Mouse (Mus musculus): Measurements from ENCODE around the gene Gsdma. TPM values are rescaled to one million over a fixed set of nuclear protein-coding genes. Genes with fewer than 3 reads are reported as not detected.
"Not testable (repeated sequence)": the region's sequence is repeated elsewhere in the genome, so short reads cannot be mapped to it uniquely, and the experiment has no call there.

Gene Gsdma
- total RNA-seq, 2 experiments from 2014 or later, result not detected

DNA sequence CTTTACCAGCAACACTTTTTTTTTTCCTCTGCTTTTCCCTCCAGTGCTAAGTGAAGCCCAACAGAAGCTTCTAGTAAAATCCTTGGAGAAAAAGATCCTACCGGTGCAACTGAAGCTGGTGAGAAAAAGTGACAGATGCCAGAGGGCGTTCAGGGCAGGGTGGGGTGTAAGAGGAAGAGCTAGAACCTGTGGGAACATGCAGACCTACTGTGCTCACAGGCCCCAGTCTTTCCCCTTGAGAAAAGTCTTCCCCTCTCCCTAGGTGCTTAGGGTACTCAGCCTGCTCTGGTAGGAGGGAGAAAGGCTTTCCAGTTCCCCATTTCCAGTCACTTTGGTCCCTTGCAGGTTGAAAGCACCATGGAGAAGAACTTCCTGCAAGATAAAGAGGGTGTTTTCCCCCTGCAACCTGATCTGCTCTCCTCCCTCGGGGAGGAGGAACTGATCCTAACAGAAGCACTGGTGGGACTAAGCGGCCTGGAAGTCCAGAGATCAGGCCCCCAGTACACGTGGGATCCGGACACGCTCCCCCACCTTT lies 11.7 kb downstream of the Gsdma start:
- DNase-seq, result no peak
- intact Hi-C loops (cut with DNase I), result no loop called here

DNA sequence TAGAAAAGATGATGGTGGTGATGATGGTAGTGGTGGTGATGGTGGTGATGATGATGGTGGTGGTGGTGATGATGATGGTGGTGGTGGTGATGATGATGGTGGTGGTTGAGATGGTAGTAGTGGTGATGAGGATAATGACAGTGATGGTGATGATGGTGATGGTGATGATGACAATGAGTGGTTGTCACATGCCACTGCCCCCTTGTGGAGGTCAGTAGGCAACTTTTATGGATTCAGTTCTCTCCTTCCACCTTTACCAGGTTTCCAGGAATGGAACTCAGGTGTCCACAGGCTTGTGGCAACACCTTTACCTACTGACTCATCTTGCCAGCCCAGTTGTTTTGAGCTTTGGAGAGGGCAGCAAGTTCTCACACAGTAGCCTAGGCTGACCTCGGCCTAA lies 15.9 kb downstream of the Gsdma start:
- intact Hi-C loops (cut with DNase I), result no loop called here
- DNase-seq, result no peak

GRCm38 (mm10) chr11:98680595-98680994 lies 16.4 kb downstream of the Gsdma start:
- DNase-seq; intact Hi-C loops (cut with DNase I): not testable (repeated sequence)

GRCm38 (mm10) chr11:98681186-98681585 lies 17.0 kb downstream of the Gsdma start:
- intact Hi-C loops (cut with DNase I), result no loop called here
- DNase-seq, result no peak

DNA sequence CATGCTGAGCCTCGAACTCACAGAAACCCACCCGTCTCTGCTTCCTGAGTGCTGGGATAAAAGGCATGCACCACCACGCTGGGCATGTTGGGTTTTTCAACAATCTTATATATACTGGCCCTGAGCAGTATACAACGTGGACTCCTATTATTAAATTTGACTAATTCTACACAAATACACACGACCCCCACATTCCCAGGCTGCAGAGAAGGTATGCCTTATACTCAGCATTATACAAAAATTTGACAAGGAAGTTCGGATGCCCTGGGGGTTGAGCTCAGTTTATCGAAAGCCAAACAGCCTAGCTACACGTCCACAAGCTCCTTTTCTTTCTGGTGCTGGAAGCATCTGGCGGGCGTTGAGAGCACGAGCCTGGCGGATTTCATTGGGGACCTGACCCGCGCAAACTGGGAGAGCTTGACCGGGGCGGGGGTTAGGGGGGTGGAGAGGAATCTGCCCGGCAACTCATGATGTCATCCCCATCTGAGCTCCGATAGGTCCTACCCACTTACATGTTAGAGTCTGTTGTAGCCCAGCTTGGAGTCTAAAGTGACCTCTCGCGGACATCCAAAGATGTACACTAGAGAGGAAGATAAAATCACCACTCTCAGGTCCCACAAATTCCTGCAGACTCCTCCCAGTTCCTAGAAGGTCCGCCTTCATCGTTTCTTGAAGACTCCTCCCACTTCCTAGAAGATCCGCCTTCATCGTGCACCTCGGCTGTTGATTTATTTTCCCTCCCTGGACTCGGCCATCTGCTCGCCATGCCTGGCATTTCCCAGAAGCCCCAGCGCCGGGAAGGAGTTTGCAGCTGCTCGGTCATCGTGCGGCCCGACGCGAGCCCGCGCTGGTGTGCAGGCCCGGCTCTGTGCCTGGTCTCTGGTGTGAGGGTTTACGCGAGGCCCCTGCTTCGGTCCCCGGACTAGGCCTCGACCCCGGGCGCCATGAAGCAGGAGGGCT lies 17.9 kb downstream of the Gsdma start, which contains the start of gene Psmd3:
Gene Psmd3, plus strand, starts transcription at position 769 of the 960 bp plus-strand sequence.
- intact Hi-C loops (cut with DNase I), result no loop called here
- peak; percentile 96 for DNase-seq

DNA sequence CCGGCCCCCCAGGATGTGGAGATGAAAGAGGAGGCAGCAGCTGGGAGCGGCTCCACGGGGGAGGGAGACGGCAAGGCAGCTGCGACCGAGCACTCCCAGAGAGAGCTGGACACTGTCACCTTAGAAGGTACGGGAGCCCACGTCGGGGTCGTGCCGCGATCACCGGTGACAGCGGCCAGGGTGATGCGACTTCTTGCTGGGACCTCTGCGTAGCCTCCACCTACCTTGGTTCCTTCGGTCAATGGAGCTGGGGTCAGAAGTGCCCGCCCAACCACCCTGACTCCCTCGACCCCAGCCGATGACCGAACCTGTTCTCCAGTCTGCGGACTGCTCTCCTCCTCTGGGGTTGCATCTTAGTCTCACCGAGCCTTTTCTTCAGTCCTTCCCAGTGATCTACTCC lies 18.7 kb downstream of the Gsdma start:
- intact Hi-C loops (cut with DNase I), result no loop called here

DNA sequence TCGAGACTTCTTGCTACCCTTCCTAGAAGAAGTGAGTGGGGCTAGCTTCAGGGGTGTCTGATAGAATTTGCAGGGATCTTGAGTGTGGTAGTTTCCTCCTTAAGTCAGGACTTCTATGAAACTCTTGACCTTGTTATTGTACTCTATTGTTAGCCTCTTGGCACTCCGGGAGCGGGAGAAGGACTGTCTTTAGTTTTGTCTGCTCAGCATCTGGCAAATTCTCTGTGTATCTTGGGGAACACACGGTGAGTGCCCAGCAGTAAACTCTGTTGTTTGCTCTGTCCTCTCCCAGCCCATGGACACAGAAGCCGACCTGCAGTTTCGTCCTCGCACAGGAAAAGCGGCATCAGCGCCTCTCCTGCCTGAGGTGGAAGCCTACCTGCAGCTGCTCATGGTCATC lies 21.5 kb downstream of the Gsdma start:
- no peak for DNase-seq

More for the DNA sequence above, 18.7 kb downstream of the Gsdma start:
- DNase-seq, result no peak

GRCm38 (mm10) chr11:98686976-98687375 lies 22.8 kb downstream of the Gsdma start:
- DNase-seq, result no peak
- intact Hi-C loops (cut with DNase I), result no loop called here

More for the DNA sequence above, 21.5 kb downstream of the Gsdma start:
- intact Hi-C loops (cut with DNase I), result no loop called here

DNA sequence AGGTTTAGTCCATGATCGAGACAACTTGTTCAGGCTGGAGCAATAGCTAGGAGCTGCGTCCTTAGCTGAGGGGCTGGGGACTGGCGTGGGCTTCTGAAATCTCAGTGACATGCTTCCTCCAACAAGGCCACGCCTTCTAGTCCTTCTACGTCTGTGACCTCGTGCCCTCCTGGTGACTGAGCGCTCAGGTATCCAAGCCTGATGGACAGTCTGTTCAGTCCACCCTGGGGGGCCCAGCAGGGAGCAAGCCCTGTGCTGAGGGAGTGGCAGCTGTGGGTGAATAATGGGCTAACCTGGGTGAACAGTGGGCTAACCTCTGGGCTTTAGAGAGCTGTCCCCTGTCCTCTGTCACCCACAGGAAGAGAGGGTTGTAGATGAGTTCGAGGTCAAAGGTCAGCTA lies 23.9 kb downstream of the Gsdma start:
- no peak for DNase-seq
- intact Hi-C loops (cut with DNase I), result no loop called here

DNA sequence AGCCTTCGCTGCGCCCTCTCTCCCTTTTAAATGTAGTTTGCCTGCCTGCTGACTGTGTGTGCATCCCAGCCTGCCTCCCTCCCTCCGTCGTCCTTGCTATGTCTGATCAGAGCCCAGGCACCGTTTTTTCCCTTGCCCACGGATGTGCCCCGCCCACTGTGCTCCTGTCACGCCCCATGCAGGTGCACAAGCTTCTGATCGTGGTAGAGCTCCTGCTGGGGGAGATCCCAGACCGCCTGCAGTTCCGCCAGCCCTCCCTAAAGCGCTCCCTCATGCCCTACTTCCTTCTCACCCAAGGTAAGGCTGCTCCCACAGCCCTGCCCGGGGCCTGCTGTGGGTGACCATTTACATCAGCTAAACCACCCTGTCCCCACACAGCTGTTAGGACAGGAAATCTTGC lies 29.1 kb downstream of the Gsdma start:
- intact Hi-C loops (cut with DNase I), result no loop called here
- DNase-seq, result no peak

GRCm38 (mm10) chr11:98693746-98694145 lies 29.6 kb downstream of the Gsdma start:
- DNase-seq, result no peak
- intact Hi-C loops (cut with DNase I), result no loop called here

DNA sequence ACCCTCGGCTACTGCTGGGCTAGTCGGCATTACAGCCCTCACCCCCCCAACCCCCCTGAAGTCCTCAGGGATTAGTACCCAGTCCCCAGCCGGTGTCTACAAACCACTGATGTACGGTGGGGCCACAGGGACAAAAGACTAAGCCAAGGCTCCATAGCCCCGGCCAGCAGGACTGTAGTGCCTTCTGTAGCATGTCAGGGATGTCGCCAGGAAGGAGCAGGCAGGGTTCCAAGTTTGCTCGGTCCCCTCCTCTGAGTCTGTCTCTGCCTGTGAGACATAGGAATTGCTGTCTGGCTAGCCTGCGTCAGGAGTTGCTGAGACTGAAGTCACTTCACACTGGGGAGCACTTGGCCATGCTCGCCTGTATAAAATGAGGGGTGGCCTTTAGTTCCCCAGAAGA lies 30.1 kb downstream of the Gsdma start:
- intact Hi-C loops (cut with DNase I), result no loop called here
- DNase-seq, result no peak

GRCm38 (mm10) chr11:98695408-98695807 lies 31.3 kb downstream of the Gsdma start:
- intact Hi-C loops (cut with DNase I), result no loop called here
- DNase-seq, result no peak

- intact Hi-C loops (cut with DNase I), result no loop called here
These were observed 32.5 kb downstream of the Gsdma start for GRCm38 (mm10) chr11:98696454-98697216.

GRCm38 (mm10) chr11:98697225-98697624 lies 33.1 kb downstream of the Gsdma start:
- DNase-seq, result no peak
- intact Hi-C loops (cut with DNase I), result no loop called here

More at GRCm38 (mm10) chr11:98696454-98697216, 32.5 kb downstream of the Gsdma start:
- no peak for DNase-seq

DNA sequence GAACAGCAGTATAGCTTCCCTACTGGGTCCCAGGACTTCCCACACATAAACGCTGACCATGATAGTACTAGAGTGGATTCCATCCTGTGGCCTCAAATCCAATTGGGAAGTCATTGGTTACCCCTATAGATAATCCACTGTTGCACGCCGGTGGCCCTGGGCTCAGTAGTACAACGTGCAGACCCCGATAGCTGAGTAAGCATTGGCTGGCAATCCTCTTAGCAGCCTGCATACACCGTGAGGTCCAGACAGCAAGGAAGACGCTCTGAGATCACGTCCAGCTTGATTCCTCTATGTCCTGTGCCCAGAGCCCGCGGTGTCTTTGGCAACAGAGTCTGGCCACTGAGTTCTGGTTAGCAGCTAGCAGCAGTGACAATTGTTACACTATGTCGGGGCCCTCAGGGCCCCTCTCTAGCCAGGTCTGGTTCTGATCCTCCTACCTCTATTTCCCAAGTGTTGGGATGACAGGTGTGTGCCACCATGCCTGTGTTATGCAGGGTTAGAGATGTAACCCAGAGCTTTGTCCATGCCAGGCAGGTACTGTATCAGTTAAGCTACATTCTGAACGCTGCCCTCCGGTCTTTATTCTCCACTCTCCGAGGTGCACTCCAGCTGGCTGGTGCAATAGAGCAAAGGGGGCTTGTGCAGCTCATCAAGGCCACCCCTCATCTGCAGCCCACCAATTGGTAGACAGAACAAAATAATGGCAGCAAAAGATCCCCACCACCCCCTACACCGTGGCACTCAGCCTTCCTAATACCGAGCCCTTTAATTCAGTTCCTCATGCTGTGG lies 34.9 kb downstream of the Gsdma start:
- no peak for DNase-seq
- intact Hi-C loops (cut with DNase I), result no loop called here

DNA sequence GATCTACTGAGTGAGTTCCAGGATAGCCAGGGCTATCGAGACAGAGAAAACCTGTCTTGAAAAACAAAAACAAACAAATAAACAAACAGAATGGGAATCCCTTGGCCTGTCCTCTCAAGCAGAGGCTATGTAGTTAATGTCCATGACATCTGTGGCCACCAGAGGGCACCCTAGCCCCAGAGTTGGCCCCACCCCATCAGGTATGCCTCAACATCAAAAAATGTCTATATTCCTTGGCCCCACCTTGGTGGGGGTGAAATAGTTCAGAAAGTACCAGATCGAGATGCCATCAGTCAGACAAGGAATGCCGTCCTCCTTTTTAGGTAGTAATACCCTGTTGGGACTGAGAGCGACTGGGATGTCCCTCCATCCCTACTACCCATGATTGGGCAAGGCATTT lies 35.8 kb downstream of the Gsdma start:
- intact Hi-C loops (cut with DNase I), result loop anchor here (1.0 to 2.0 kb wide), 3 partner anchors 88 to 209 kb away; no protein-coding TSS in a partner anchor
- DNase-seq, result peak; percentile 85 to 89

DNA sequence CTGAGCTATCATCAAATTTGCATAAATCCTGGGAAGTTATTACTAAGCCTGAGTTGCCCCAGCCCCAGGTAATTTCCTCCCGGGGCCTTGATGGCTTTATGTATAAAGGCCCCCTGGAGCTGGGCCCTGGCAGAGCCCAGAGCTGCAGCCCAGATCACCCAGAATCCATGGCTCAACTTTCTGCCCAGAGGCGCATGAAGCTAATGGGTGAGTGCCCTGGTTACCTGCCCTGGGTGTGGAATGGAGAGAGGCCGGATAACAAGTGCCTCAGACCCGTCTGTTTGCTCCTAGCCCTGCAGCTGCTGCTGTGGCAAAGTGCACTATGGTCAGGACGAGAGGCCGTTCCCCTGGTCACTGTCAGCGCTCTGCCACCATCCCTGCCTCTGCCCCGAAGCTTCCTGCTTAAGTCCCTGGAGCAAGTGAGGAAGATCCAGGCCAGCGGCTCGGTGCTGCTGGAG lies 37.1 kb downstream of the Gsdma start, which contains the start of gene Csf3:
Gene Csf3, plus strand, starts transcription at position 51 of the 458 bp plus-strand sequence.
- DNase-seq, result no peak
- intact Hi-C loops (cut with DNase I), result loop anchor here (2.0 kb wide), 2 partner anchors 128 to 208 kb away; no protein-coding TSS in a partner anchor

DNA sequence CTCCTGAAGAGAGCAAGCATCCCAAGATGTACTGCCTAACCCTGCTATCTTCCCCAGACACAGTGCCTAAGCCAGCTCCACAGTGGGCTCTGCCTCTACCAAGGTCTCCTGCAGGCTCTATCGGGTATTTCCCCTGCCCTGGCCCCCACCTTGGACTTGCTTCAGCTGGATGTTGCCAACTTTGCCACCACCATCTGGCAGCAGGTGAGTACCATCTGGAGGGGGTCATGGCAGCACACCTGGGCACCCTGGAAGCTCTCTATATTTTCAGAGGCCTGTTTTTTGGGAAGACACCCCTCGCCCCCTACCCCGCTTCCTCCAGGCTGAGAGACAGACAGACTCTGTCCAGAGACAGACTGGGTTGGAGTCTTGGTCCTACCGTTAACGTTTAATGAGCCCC lies 38.2 kb downstream of the Gsdma start:
- intact Hi-C loops (cut with DNase I), result no loop called here

GRCm38 (mm10) chr11:98705021-98705420 lies 40.9 kb downstream of the Gsdma start:
- no peak for DNase-seq
- intact Hi-C loops (cut with DNase I), result no loop called here

More for the DNA sequence above, 38.2 kb downstream of the Gsdma start:
- no peak for DNase-seq

Measured in heart, postnatal 14 days (tissue).